Mouse (Mus musculus): ENCODE measurements around the gene Olfr1248.
"Not testable (repeated sequence)": the region's sequence is repeated elsewhere in the genome, so short reads cannot be mapped to it uniquely, and the experiment has no call there.

Gene Olfr1248

GRCm38 (mm10) chr2:89618145-89618544 is at the start of gene Olfr1248:
TSS of gene Olfr1248 (minus strand) at chr2:89618245.
- DNase-seq, result not testable (repeated sequence)

- no peak for DNase-seq
Measured at GRCm38 (mm10) chr2:89661367-89661766, 43.3 kb upstream of the Olfr1248 start, which contains the start of gene Olfr1250. TSS of gene Olfr1250 (minus strand) at chr2:89661467.

- DNase-seq, result no peak
Measured at GRCm38 (mm10) chr2:89634883-89635282, 16.8 kb upstream of the Olfr1248 start, which contains the start of gene Olfr1249. TSS of gene Olfr1249 (minus strand) at chr2:89634983.

GRCm38 (mm10) chr2:89614030-89614429 is 4.0 kb downstream of the Olfr1248 start, which contains the start of gene Olfr1247:
TSS of gene Olfr1247 (minus strand) at chr2:89614130.
- no peak for DNase-seq

DNA sequence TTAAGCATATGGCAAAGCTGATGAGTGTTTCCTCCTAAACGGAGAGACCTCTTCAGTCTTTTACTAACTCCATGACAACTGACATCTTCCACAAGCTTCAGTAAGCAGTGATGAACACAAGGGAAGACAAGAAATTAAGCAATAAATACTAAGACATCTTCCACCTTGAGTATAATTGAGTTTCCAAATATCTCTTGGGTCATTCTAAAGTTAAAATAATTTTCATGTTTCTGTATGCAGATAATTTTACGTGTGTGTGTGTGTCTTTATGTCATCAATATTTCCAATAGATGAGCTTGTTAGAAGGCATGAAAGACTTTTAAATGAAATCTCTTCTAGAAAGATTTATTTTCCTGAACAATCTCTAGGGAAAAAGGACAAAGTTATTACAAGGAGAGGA is 25.0 kb downstream of the Olfr1248 start, which contains the start of gene Olfr1246:
Gene Olfr1246 (minus strand): TSS at position 101 of the 400 bp plus-strand sequence.
- no peak for DNase-seq

DNA sequence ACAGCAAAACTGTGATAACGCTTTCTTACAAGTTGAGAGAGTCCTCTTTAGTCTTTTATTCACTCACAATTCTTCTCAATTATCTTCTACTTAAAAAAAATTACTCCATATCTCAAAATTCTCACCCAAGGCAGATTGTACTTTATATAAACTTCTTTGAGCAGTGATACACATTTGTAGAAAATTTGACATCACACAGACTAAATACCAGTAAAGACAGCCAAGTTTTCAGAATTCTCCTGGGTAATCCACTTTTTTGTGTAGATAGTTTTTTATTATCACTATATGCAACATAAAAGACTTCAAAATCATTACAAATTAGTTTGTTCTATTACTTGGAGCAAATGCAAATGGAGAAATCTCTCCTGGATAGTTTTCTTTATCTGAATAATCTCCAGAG is 39.7 kb downstream of the Olfr1248 start, which contains the start of gene Olfr1245:
Gene Olfr1245 (minus strand): TSS at position 101 of the 400 bp plus-strand sequence.
- no peak for DNase-seq

All from cerebellum, postnatal 25 days (tissue).